Mouse (Mus musculus): ENCODE results near the gene Med19.

DNA sequence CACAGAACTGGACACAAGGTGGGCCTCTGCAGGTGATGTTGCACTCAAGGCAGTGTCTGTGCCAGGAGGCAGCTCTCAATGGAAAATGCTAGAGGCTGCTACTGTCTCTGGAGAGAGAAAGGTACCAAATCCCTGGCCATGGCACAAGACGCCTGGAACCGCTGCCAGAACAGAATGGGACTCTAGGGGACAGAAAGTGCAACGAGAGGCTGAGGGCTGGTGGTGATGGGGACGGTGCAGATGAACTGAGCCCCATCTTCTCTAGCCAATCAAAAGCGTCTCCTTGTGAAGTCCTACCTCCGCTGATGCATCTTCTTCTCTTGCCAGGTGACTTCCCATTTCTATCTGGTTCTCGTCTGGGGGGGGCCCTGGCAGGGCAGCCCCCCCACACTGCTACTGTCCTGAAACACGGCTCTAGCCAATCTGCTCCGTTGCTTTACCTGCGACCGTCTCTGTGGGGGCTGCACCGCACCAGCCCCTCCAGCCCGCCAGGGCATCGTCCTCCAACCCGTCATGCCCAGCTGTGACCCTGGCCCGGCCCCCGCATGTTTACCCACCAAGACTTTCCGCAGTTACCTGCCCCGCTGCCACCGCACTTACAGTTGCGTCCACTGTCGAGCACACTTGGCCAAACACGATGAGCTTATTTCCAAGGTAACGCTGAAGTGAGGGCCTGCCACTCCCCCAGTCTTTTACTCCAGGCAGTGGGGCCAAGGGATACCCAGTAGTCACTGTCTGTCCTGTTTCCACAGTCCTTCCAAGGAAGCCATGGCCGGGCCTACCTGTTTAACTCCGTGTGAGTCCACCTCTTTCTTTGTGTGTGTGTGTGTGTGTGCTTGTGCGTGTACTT, 58.3 kb downstream of the Med19 start:
- TF ChIP-seq CTCF (IDR thresholded peaks at IDR 0.05; ENCODE audit: borderline replicate concordance, insufficient read depth, low read depth, low read length), result no peak
- no peak for TF ChIP-seq POLR2A (IDR thresholded peaks at IDR 0.05; ENCODE audit: borderline replicate concordance, insufficient read depth, low read length)
